Mouse (Mus musculus): ENCODE measurements at regions not wholly inside any gene's neighbourhood (a gene's known extent, or its start where the extent isn't known, plus 50 kb on each side); places are given as distances from the start of the nearest gene placed in this dataset.

GRCm38 (mm10) chr4:90437375-90438190, 219.0 kb downstream of the Zfp352 start:
- Histone ChIP-seq H3K9ac (replicated peaks) (no peak overlapping the region), H3K9me3 (no peaks in the 10 kb centered on the region), H3K4me1 (replicated peaks) (peaks cover 12% of the 10 kb centered on the region), H3K4me3 (replicated peaks) (no peak overlapping the region), H3K4me2 (replicated peaks) (peak overlapping the region; percentile 30), H3K27ac (peak overlapping the region; percentile 27), H3K36me3 (no peaks in the 10 kb centered on the region), H3K27me3 (no peaks in the 10 kb centered on the region)
- 36% methylated on average over 7 of the region's 7 CpGs for WGBS
- ATAC-seq = peak; percentile 99

DNA sequence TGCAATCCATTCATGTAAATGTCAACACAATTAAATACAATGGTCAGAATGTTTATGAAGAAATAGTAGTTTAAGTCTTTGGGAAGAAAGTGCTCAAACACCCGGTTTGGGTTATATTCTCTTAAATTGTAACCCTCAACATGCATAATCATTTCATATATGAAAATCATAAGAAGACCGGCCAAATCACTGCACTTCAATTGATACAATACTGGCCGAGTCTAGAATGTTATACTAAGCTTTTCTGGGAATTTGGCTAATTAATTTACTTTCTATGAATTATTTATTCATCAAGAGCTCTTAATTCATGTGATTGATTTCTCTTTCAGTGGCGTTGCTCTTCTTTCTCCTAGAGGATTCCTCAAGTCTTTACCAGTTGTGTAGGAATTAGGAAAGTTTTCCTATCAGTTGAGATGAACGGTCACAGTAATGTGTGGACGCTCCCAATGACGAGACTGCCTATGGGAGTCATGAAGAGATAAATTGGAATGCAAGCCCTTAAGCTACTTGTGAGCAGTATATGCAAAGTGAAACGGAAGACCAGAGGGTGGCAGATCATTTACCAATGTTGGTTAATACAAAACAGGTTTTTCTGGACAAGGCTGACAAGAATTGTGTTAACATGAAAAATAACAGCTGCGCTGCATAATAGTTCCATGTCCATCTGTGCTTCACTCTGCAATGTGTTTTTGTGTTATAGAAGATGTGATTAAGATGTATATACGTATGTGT, 219.7 kb downstream of the Zfp352 start:
- ATAC-seq = 0 out of 2 replicates have a peak, but pooled peaks have one; percentile 22
- whole genome bisulfite sequencing = 67% methylated on average over 10 of the region's 10 CpGs
- Histone ChIP-seq H3K27me3 (no peaks in the 10 kb centered on the region), H3K9ac (replicated peaks) (no peak overlapping the region), H3K4me2 (replicated peaks) (peak overlapping the region; percentile 30), H3K9me3 (no peaks in the 10 kb centered on the region), H3K27ac (peak overlapping the region; percentile 36), H3K4me3 (replicated peaks) (no peak overlapping the region), H3K4me1 (replicated peaks) (peaks cover 12% of the 10 kb centered on the region), H3K36me3 (no peaks in the 10 kb centered on the region)

DNA sequence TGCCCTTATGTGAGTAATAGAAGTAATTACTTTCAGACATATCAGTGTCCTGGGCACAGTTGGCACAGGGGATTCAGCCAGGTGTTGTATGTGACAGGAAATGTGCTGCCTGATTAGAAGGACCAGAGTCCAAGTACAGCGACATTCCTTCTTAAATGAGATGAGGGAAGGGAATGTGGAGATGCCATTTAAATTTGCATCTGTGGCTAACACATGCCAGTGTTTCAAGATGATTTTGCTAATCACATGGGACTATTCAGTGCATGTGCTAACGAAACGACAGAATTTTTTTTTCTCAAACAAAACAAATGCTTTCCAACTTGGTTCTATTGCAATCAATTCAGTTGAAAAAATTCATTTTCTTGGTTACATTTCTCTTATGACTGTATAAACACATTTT, 226.6 kb downstream of the Zfp352 start:
- 77% methylated on average over 3 of the region's 3 CpGs for WGBS
- ATAC-seq = no peak
- H3K4me1 ChIP-seq (replicated peaks) = no peaks in the 10 kb centered on the region
- no peak overlapping the region for H3K4me2 ChIP-seq (replicated peaks)
- no peak overlapping the region for H3K9ac ChIP-seq (replicated peaks)
- H3K27ac ChIP-seq = no peak overlapping the region
- H3K36me3 ChIP-seq = no peaks in the 10 kb centered on the region
- no peaks in the 10 kb centered on the region for H3K9me3 ChIP-seq
- H3K27me3 ChIP-seq = no peaks in the 10 kb centered on the region
- H3K4me3 ChIP-seq (replicated peaks) = no peak overlapping the region

DNA sequence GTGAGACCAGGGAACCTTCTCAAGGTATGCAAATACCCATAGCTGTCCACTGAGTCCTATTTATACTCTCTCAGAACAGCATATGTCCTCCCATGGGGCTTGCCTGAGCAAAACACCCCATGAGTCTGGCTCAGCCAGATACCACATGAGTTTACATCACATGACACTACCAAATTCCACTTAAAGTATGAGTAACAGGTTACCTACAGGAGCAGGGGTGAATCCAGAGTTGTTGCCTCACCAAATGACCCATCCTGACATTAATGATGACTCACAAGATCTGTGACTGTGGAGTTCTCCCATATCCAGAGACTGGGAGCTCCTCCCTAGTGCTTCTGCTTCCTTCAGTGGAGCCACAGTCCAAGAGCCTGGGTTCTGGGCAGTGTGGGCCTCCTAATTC, 234.0 kb downstream of the Zfp352 start:
- ATAC-seq = no peak
- H3K9ac ChIP-seq (replicated peaks) = no peak overlapping the region
- no peaks in the 10 kb centered on the region for H3K36me3 ChIP-seq
- H3K27me3 ChIP-seq = no peaks in the 10 kb centered on the region
- H3K4me1 ChIP-seq (replicated peaks) = no peaks in the 10 kb centered on the region
- H3K4me3 ChIP-seq (replicated peaks) = no peak overlapping the region
- no peak overlapping the region for H3K4me2 ChIP-seq (replicated peaks)
- H3K27ac ChIP-seq = no peak overlapping the region
- no peaks in the 10 kb centered on the region for H3K9me3 ChIP-seq

GRCm38 (mm10) chr4:90453029-90453428, 234.4 kb downstream of the Zfp352 start:
- Histone ChIP-seq H3K27me3 (no peaks in the 10 kb centered on the region), H3K9ac (replicated peaks) (no peak overlapping the region), H3K36me3 (no peaks in the 10 kb centered on the region), H3K4me2 (replicated peaks) (no peak overlapping the region), H3K4me1 (replicated peaks) (no peaks in the 10 kb centered on the region), H3K27ac (no peak overlapping the region), H3K4me3 (replicated peaks) (no peak overlapping the region), H3K9me3 (no peaks in the 10 kb centered on the region)
- WGBS = 80% methylated on average over 3 of the region's 3 CpGs
- no peak for ATAC-seq

- 91% methylated on average over 5 of the region's 5 CpGs for WGBS
- no peaks in the 10 kb centered on the region for H3K9me3 ChIP-seq
- ATAC-seq = no peak
These were observed 278.4 kb downstream of the Zfp352 start for GRCm38 (mm10) chr4:90496891-90497610.

More at GRCm38 (mm10) chr4:90496891-90497610, 278.4 kb downstream of the Zfp352 start:
- H3K27me3 ChIP-seq = no peaks in the 10 kb centered on the region
- no peak overlapping the region for H3K4me2 ChIP-seq (replicated peaks)
- no peak overlapping the region for H3K27ac ChIP-seq
- H3K9ac ChIP-seq (replicated peaks) = no peak overlapping the region
- no peaks in the 10 kb centered on the region for H3K36me3 ChIP-seq
- H3K4me1 ChIP-seq (replicated peaks) = no peaks in the 10 kb centered on the region
- no peak overlapping the region for H3K4me3 ChIP-seq (replicated peaks)
